Mouse (Mus musculus) frontal cortex, adult 2 months (tissue): ENCODE results near the gene Wipf2. TPM values are rescaled to one million over a fixed set of nuclear protein-coding genes. Genes with fewer than 3 reads are reported as not detected.

Experiments
- DNase-seq, 2 experiments: peaks; one replicate each; pipeline ENCODE4 v3.0.0; 2022; ENCODE audit warnings: low spot score in 1 of 2; ENCODE audit errors: extremely low spot score in 1 of 2
- polyA plus RNA-seq: library from polyadenylated mRNA; depleted of rRNA; stranded (reverse); fragments of >200 nt; gene quantifications from 2 replicates; pipeline ENCODE4 v1.2.3, GENCODE M21; 2012

Wipf2 gene
- polyA plus RNA-seq, 1 experiment, result 26.7 TPM

DNA sequence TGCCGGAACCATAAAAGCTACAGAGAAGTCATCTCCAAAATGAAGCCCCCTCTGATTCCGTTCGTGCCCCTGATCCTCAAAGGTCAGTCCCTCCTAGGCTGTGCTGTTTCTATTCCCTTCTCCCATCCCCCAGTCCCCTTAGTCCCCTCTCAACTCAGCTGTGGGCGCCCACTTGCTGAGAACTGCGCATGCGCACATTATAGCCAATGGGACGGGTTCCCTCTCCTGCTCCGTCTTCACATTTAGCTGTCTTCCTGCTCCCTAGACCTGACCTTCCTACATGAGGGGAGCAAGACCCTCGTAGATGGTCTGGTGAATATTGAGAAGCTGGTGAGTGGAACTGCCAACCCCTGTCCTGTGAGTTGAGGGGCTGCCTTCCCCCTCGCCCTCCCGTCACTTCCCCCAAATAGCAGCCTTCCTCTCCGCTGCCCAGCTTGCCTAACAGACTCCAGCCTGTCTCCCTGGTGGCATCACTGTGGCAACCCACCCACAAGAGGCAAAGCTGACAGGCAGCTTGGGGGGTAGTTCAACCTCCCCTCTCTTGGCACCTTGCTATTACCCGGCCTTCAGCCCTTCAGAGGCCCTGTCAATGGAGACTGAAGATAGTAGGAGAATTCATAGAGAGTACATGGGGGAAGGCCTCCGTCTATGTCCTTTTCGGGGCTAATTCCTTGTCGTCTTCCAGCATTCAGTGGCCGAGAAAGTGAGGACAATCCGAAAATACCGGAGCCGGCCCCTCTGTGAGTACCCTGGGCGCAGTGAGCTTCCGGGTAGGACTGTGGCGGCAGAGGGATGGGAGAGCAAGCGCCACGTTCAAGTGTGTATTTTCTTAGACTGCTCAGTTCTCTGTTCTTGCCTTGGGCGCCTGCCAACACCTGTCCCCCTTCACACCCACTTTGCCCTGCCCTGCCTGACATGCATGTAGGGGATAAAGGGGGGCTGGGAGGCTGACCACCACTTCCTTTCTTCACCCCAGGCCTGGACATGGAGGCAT, 13.0 kb upstream of the Wipf2 start:
- DNase-seq, result no peak

DNA sequence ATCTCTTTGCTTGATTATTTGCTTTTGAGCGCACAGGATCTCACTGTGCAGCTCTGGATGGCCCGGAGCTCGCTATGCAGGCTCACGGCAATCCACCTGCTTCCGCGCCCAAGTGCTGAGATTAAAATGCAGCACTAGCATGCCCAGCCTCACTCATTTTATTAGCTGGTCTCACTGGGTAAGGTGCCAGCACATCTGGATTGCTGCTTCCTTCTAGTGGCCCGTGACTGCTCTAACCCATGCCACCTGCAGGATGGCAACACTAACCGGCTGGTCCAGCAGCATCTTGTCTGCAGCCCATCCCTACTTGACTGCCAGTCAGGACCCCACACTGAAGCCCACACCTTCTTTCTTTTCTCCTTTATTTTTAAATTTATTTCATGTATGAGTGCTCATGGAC, 9.3 kb upstream of the Wipf2 start:
- DNase-seq, result no peak

DNA sequence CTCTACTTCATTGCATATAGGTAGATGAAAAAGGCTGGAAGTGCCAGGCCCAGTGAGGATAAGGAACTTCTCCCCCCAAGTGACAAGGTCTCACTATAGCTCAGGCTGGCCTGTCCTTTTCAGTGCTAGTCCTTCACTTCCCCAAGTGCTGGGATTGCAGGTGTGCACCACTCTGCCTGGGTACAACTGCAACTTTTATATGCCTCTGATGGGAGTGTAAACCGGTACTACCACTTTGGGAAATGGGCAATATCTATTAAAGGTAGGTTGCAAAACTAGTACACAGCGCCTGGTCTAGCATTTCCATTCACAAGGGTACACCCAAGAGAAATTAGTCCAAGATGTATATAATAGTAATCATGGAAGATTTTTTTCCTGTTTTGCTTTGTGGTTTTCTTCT, 8.8 kb upstream of the Wipf2 start:
- DNase-seq, result no peak

DNA sequence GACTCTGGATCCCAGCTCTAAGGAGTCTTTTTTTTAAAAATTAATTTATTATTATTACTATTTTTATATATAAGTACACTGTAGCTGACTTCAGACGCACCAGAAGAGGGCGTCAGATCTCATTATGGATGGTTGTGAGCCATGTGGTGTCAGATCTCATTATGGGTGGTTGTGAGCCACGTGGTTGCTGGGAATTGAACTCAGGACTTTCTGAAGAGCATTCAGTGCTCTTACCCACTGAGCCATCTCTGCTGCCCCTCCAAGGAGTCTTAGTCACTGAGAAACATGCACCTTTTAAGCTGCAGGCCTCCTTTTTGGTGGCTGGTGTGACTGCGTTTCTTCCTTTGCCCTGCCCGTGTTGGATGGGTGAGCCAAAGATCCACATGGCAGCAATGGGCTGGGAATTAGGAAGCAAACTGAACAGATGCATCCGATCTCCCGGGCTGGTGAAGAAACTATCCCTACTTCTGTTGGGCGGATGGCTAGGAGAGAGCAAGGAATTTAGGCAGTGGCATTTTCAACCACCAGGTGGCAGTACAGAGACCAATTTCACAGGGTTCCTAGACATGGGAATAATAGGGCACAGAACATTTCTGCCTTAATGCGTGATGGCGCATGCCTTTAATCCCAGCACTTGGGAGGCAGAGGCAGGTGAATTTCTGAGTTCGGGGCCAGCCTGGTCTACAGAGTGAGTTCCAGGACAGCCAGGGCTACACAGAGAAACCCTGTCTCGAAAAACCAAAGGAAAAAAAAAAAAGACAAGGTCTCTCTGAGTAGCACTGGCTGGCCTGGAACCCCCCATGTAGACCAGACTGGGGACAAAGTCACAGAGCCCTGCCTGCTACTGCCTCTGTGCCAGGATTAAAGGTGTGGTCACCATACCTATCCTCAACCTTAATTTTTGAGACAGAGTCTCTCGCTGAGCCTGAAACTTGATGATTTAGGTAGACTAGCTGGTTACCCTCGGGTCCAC, 4.4 kb upstream of the Wipf2 start:
- peak; percentile 83 to 98 for DNase-seq

DNA sequence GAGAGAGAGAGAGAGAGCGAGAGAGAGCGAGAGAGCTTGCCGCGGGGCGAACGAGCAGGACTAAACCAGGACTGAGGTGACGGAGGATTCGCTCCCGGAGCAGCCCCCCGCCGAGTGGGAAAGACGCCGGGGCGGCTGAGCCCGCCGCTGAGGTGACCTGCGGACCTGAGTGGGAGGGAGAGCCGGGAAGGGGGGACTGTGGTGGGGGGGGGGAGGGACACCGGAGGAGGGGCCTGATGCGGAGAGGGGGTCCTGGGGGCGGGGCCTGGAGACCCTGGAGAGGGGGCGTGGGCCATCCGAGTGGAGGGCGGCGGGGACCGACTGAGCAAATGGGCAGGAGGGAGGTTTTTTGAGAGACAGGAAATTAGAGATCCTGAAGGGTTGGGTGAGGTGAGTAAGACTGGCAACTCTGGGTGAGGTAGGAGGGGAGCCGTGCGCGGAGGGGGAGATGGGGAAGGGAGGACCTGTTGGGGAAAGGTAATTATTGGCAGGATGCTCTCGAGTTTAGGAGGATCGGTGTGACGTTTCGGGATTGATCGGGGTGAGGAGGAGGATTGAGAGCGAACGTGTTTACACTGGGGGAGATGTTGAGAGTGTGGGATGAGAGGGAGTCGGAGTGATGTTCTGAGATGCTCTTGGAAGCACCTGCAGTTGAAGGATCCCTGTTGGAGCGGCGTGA, 452 bp downstream of the Wipf2 start:
- DNase-seq, result peak in 1 of 2 experiments; percentile 64

DNA sequence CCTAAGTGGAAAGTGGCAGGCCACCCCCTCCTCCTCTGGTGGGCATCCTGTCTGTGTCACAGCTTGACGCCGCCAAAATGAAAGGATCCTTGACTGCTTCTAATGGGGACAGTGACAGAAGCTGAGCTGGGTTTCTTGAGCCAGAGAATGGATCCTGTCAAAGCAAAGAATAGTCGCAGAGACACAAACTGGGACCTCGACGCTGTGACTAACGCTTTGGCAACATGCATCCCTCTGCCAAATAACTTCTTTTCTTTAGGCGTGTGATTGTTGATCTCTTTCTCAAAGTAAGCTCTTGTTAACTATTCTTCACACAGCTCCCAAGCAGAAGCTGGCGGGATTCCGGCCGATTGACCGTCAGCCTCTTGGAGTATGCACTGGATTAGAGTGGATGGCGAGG, 3.9 kb downstream of the Wipf2 start:
- DNase-seq, result no peak

DNA sequence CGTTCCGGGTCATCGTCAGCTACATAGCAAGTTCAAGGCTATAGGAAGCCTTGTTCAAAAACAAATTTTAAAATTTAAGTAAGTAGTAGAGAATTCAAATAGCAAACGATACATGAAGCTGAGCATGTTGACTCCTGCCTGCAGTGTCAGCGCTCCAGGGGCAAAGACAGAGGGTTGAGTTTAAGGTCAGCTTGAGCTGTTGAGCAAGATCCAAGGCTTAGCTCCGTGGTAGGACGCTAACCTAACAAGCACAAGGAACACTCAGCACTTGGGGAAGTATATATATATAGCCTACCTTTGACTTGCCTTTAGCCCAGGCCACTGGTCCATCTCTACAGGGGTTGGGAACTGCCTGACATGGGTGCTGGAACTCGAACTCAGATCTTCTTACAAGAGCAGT, 6.5 kb downstream of the Wipf2 start:
- no peak for DNase-seq

DNA sequence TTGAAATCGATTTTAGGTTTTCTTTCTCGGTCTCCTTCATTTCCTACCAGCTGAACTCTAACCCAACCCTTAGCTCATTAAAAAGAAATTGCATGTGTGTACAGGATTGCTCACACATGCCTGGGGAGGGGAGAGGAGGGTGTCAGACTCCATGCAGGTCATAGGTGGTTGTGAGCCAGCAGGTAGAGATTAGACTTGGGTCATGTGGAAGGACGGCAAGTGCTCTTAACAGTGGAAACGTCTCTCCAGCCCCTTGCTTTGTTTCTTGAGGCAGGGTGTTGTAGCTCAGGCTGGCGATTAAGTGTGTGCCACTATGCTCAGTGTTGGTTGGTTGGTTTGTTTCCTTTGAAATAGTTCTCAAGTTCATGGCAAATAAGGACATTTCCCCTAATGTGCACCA, 7.4 kb downstream of the Wipf2 start:
- no peak for DNase-seq

DNA sequence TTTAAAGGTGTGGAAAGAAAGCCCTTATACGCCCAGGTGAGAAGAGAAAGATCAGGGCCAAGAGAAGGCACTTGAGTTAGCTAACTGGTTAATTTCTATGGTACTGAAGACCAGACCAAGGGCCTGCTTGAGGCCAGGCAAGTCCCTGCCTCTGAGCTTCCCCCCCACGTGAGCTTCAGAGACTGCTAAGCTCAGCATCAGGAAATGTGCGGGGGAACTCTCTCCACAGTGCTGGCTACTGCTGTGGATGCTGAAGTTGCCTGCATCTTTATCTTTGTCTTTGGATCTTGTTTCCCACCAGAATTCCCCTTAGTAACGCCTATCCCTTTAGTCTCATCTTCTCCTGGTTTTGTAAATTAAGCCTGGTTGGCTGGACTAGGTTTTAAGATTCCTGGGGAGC, 8.0 kb downstream of the Wipf2 start:
- DNase-seq, result peak in 1 of 2 experiments; percentile 48

DNA sequence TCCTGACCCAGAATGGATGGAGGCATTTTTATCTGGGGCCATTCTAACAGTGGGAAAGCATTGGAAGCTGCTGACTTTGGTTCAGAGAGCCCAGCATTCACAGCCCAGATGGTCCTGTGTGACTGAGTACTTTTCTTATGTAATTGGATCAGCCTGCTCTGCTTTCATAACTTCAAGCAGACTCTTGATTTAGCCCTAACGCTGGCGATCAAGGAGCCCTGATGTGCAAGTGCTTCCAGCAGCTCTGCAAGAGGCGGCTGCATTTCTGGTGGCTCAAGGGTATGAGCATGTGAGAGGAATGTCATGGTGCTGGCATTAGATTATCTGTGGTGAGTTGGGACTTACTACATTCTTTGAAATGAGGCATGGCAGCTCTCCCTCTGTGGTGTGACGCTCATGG, 8.6 kb downstream of the Wipf2 start:
- DNase-seq, result peak; percentile 77 to 85

DNA sequence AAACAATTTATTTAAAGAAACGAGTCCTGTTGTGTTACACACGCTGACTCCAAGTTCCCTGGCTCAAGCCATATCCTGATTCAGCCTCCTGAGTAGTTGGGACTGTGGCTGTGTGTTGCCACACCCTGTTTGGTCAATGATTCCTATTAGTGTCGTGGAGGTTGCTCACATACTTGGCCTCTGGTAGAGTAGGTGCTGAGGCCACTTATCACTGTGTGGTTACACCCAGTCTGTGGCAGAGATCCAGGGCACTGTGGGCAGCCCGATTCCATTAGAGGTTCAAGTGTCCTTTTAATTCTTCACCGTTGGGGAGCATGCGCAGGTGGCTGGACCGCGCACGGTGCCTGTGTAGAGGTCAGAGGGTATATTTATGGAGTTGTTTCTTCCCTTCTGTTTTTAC, 10.5 kb downstream of the Wipf2 start:
- no peak for DNase-seq

DNA sequence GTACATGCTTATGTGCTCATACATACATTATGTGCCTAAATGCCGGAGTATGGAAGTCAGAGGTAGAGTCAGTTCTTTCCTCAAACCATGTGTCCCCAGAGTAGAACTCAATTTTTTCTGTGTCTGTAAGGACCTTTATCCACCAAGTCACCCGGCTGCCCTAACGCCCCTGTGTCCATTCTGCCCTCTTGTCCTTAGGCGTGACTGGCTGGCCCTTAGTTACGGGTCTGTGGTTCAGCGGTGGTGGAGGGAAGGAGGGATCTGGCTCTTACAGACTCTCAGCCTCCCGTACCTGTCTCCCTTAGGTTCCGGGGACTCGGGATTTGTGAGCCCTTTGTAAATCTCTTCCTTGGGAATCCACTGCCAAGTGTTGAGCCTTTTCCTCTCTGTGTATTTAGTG, 13.6 kb downstream of the Wipf2 start:
- DNase-seq, result no peak

DNA sequence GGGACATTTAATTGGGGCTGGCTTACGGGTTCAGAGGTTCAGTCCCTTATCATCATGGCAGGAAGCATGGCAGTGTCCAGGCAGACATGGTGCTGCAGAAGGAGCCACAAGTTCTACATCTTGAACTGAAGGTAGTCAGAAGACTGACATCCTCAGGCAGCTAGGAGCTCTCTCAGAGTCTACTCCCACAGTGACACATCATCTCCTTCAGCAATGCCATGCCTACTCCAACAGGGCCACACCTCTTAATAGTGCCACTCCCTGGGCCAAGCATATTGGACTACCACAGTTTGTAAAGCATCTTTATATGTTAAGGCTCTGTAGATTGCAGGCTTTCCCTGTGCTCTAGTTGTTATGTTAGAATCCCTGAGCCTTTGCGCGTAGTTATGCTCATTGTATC, 24.3 kb downstream of the Wipf2 start:
- no peak for DNase-seq

DNA sequence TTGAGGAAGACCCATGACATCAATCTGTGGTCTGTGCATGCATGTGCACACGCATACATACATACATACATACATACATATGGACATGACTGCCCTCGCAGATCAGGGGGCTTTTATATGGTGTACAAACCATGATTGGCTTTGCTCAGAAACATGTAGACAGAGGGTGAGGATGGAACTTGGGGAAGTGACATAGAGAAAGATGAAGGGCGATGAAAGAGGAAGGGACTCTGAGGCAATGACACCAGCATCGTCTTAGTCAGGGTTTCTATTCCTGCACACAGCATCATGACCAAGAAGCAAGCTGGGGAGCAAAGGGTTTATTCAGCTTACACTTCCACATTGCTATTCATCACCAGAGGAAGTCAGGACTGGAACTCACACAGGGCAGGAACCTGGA, 25.6 kb downstream of the Wipf2 start:
- no peak for DNase-seq

DNA sequence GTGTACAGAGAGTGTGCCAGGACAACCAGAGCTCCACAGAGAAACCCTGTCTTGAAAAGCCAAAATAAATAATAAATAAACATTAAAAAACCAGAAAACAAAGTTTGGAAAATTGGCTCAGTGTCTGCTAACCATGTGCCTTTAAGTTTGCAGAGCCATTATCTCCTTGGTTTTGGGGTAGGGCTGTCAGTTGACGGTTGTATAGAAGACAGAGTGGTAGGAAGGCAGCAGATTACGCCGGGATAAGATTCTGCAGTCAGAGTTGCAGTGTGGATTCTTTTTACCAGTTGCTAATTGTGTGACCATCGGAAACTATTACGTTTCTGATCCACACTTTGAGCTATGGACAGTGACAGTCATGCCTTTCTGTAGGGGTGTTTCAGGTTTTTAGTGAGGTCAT, 26.5 kb downstream of the Wipf2 start:
- DNase-seq, result no peak

DNA sequence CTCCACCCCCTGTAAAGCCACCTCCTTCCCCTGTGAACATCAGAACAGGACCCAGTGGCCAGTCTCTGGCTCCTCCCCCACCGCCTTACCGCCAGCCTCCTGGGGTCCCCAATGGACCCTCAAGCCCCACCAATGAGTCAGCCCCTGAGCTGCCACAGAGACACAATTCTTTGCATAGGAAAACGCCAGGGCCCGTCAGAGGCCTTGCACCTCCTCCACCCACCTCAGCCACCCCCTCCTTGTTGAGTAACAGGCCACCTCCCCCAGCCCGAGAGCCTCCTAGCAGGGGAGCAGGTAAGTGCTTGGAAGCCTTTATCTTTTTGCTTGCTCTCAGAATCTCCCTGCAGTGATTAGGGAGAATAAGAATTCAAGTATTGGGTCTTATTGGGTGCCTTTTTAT, 29.0 kb downstream of the Wipf2 start:
- no peak for DNase-seq

DNA sequence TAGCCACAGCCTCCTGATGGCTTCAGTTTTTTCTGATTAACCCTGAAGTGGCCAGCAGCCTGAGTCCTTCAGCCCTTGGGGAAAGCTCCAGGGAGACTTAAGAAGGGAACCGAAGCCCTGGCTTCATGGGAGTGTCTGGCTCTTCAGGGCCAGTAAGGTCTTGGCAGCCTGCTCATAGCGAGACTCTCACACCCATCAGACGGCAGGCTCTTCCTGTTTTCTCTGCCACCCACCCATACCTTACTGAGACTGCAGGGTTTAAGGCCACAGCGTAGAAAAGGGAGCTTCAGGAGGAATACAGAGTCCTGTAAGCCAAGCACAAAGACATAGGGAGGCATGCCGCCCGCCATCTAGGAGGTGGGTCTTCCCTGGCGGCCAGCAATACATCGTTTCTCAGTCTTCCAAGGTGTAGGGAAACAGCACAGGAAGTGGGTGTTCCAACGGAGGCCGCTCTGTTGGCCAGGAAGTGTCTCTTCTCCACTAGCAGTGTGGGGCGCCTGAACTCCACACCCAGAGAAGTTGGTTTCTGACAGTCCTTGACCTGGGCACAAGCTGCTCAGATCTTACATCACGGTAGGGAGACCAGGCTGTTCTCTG, 37.2 kb downstream of the Wipf2 start:
- no peak for DNase-seq

DNA sequence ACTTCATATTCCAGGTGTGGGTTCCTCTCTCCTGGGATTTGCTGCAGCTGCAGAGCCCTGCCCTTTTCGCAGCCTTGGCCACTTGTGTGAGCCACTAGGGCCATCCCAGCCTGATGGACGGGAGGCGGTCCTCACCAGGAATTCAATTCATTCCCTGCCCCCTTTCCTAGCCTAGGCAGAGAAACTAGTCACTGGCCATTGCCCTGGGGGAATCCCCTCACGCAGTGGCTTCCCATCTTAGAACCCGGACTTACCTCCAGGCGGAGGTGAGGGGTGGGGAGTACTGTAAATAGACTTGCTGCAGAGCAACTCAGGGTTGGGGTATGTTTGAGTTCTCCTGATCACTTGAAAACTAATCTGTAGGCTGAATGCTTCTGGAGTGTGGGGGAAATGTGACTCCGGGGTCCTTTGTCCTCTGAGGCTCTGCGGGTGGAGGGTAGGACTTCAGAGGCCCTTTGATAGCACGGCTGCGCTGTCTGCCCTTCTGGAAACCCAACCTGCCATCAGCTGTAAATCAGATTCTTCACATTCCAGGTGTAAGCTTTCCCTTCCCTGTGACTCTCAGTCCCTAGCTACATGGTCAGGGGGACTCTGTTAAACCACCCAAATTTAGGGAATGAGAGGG, 39.3 kb downstream of the Wipf2 start:
- no peak for DNase-seq

DNA sequence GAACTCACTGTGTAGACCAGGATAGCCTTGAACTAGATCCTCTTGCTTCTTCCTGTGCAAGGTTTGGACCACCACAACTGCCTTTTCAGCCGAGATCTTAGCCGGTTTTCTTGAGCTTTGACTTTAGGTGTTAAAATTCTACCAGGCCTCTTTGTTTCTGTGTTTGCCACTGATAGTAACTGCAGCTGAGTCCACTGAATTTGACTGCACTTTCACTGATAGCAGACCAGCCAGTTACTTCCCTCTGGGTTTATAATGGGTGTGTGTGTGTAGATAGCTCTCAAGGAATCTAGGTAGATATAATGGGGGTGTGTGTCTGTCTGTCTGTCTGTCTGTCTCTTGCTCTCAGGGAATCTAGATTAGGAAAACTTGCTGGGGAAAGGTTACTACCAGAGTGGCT, 41.1 kb downstream of the Wipf2 start:
- DNase-seq, result no peak

DNA sequence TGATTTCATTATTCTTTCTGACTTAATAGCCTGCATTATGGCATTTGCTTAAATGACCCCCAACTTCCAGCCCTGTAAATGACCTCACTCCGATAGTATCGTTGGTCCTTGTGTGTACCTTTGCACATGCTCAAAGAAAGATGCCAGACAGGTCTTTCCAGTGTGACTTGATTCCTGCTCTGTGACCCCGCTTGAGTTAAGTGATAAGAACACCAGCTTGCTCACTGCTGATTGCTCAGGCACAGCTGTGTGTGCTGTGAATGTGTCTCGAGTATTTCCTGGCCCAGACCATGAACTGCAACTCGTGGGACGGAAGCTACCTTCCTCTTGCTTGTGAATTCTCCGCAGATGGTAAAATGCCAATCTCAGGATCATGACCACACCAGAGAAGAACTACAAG, 41.6 kb downstream of the Wipf2 start:
- DNase-seq, result no peak
